Mouse (Mus musculus) heart, adult 2 months (tissue): ENCODE measurements at regions not wholly inside any gene's neighbourhood (a gene's known extent, or its start where the extent isn't known, plus 50 kb on each side); places are given as distances from the start of the nearest gene placed in this dataset.
"Not testable (repeated sequence)": the region's sequence is repeated elsewhere in the genome, so short reads cannot be mapped to it uniquely, and the experiment has no call there.

Experiments used
- DNase-seq, 2 experiments: peaks; one replicate each; pipeline ENCODE4 v3.0.0; 2021
- H3K27ac ChIP-seq: fragments of 200-600 bp; 2 replicates; pipeline ENCODE4 v1.8.1; 2022
- H3K27me3 ChIP-seq: fragments of 200-500 bp; 2 replicates; pipeline ENCODE4 v1.6.1; 2012; ENCODE audit warnings: mild to moderate bottlenecking, low read length, inconsistent platforms, mixed read lengths; ENCODE audit not compliant: control insufficient read depth, insufficient read depth
- H3K36me3 ChIP-seq: fragments of 200-500 bp; 2 replicates; pipeline ENCODE4 v1.6.1; 2012; ENCODE audit warnings: low read length, inconsistent platforms; ENCODE audit not compliant: control insufficient read depth, insufficient read depth
- H3K4me1 ChIP-seq: fragments of 200-500 bp; 2 replicates; pipeline ENCODE4 v1.6.1; 2011; ENCODE audit warnings: low read length; ENCODE audit not compliant: control insufficient read depth, insufficient read depth
- H3K4me3 ChIP-seq: fragments of 200-600 bp; 2 replicates; pipeline ENCODE4 v1.8.1; 2022
- H3K79me2 ChIP-seq: fragments of 200-500 bp; replicated peaks from 2 replicates; pipeline ENCODE4 v1.6.1; 2012; ENCODE audit warnings: mild to moderate bottlenecking, inconsistent platforms, low read length, moderate library complexity, mixed read lengths; ENCODE audit not compliant: control insufficient read depth, insufficient read depth
- H3K9ac ChIP-seq: fragments of 200-500 bp; 2 replicates; pipeline ENCODE4 v1.6.1; 2012; ENCODE audit warnings: low read depth, mild to moderate bottlenecking, control low read depth, inconsistent platforms, low read length, mixed read lengths
- CTCF ChIP-seq: fragments of 200-600 bp; IDR thresholded peaks from 2 replicates; pipeline ENCODE4 v1.8.1; 2022; ENCODE audit warnings: antibody characterized with exemption, mild to moderate bottlenecking, moderate library complexity
- EP300 ChIP-seq: fragments of 200-500 bp; IDR thresholded peaks from 2 replicates; pipeline ENCODE4 v1.6.1; 2011; ENCODE audit warnings: low read depth, low read length, control low read depth; ENCODE audit not compliant: insufficient read depth
- POLR2A ChIP-seq: fragments of 200-500 bp; IDR thresholded peaks from 2 replicates; pipeline ENCODE4 v1.6.1; 2011; ENCODE audit warnings: mild to moderate bottlenecking, low read depth, low read length, control low read depth; ENCODE audit not compliant: insufficient read depth
- WGBS: fragments of 180-500 bp; shearing (Covaris S2); methylation state at CpG from one replicate; pipeline ENCODE4 v1.1.7; 2018; 5-methylcytosine and 5-hydroxymethylcytosine counted together
- intact Hi-C: fragments of 180-260 bp; cut with DNase I; formaldehyde crosslinking; loops from one replicate; pipeline ENCODE4 v1.15.1; 2025

GRCm38 (mm10) chr17:61204316-61204715 is 1676.8 kb downstream of the Efna5 start:
- Histone ChIP-seq H3K27ac (no peak overlapping the region), H3K4me1 (no peaks in the 10 kb centered on the region), H3K4me3 (no peak overlapping the region), H3K9ac (no peak overlapping the region), H3K27me3 (no peaks in the 10 kb centered on the region), H3K79me2 (no peaks in the 10 kb centered on the region), H3K36me3 (no peaks in the 10 kb centered on the region)
- no peak for DNase-seq
- intact Hi-C loops = no loop called here
- WGBS = 83% methylated on average over 3 of the region's 3 CpGs
- no peak for TF ChIP-seq CTCF
- no peak for TF ChIP-seq EP300
- no peak for TF ChIP-seq POLR2A

GRCm38 (mm10) chr17:61187880-61188279 is 1693.2 kb downstream of the Efna5 start:
- H3K4me1 ChIP-seq, H3K9ac ChIP-seq, H3K27ac ChIP-seq, DNase-seq, H3K36me3 ChIP-seq, H3K79me2 ChIP-seq, intact Hi-C loops, H3K27me3 ChIP-seq, H3K4me3 ChIP-seq: not testable (repeated sequence)
- 72% methylated on average over 3 of the region's 3 CpGs for WGBS

GRCm38 (mm10) chr17:61176586-61176985 is 1704.5 kb downstream of the Efna5 start:
- TF ChIP-seq EP300 (no peak), CTCF (no peak), POLR2A (no peak)
- H3K4me1 ChIP-seq = no peaks in the 10 kb centered on the region
- intact Hi-C loops = no loop called here
- H3K27me3 ChIP-seq = no peaks in the 10 kb centered on the region
- no peak overlapping the region for H3K27ac ChIP-seq
- H3K79me2 ChIP-seq = no peaks in the 10 kb centered on the region
- WGBS = 77% methylated on average over 1 of the region's 1 CpGs
- H3K9ac ChIP-seq = no peak overlapping the region
- no peak for DNase-seq
- no peak overlapping the region for H3K4me3 ChIP-seq
- H3K36me3 ChIP-seq = no peaks in the 10 kb centered on the region

GRCm38 (mm10) chr17:61159437-61159836 is 1721.7 kb downstream of the Efna5 start:
- Histone ChIP-seq H3K9ac (no peak overlapping the region), H3K27me3 (no peaks in the 10 kb centered on the region), H3K4me1 (no peaks in the 10 kb centered on the region), H3K4me3 (no peak overlapping the region), H3K27ac (no peak overlapping the region), H3K79me2 (no peaks in the 10 kb centered on the region), H3K36me3 (no peaks in the 10 kb centered on the region)
- WGBS = 75% methylated on average over 2 of the region's 2 CpGs
- DNase-seq = no peak
- intact Hi-C loops = no loop called here
- TF ChIP-seq EP300 = no peak
- no peak for TF ChIP-seq POLR2A
- no peak for TF ChIP-seq CTCF

GRCm38 (mm10) chr17:61137006-61137405 is 1744.1 kb downstream of the Efna5 start:
- TF ChIP-seq CTCF (no peak), POLR2A (no peak), EP300 (no peak)
- no peaks in the 10 kb centered on the region for H3K79me2 ChIP-seq

GRCm38 (mm10) chr17:61127767-61128166 is 1753.3 kb downstream of the Efna5 start:
- TF ChIP-seq CTCF (no peak), POLR2A (no peak)
- no peaks in the 10 kb centered on the region for H3K27me3 ChIP-seq
- H3K36me3 ChIP-seq = no peaks in the 10 kb centered on the region
- no peak for DNase-seq
- no peak overlapping the region for H3K9ac ChIP-seq
- no peak overlapping the region for H3K4me3 ChIP-seq
- intact Hi-C loops = no loop called here
- H3K79me2 ChIP-seq = no peaks in the 10 kb centered on the region
- no peak overlapping the region for H3K27ac ChIP-seq
- H3K4me1 ChIP-seq = no peaks in the 10 kb centered on the region
- WGBS = 73% methylated on average over 1 of the region's 1 CpGs

More at GRCm38 (mm10) chr17:61137006-61137405, 1744.1 kb downstream of the Efna5 start:
- no peaks in the 10 kb centered on the region for H3K36me3 ChIP-seq
- H3K4me1 ChIP-seq = no peaks in the 10 kb centered on the region
- intact Hi-C loops = no loop called here
- DNase-seq = no peak
- no peaks in the 10 kb centered on the region for H3K27me3 ChIP-seq
- H3K4me3 ChIP-seq = no peak overlapping the region
- WGBS = 66% methylated on average over 7 of the region's 7 CpGs
- no peak overlapping the region for H3K9ac ChIP-seq
- no peak overlapping the region for H3K27ac ChIP-seq

- Histone ChIP-seq H3K4me3 (no peak overlapping the region), H3K27ac (no peak overlapping the region), H3K79me2 (no peaks in the 10 kb centered on the region), H3K27me3 (no peaks in the 10 kb centered on the region), H3K4me1 (no peaks in the 10 kb centered on the region), H3K9ac (no peak overlapping the region), H3K36me3 (no peaks in the 10 kb centered on the region)
- DNase-seq = no peak
- intact Hi-C loops = no loop called here
- 61% methylated on average over 1 of the region's 1 CpGs for WGBS
- TF ChIP-seq POLR2A (no peak), EP300 (no peak), CTCF (no peak)
Observed at GRCm38 (mm10) chr17:61106302-61106701, 1774.8 kb downstream of the Efna5 start.
